13 mouse cellular contexts compared by ENCODE assay signal in the genomic region with DNA sequence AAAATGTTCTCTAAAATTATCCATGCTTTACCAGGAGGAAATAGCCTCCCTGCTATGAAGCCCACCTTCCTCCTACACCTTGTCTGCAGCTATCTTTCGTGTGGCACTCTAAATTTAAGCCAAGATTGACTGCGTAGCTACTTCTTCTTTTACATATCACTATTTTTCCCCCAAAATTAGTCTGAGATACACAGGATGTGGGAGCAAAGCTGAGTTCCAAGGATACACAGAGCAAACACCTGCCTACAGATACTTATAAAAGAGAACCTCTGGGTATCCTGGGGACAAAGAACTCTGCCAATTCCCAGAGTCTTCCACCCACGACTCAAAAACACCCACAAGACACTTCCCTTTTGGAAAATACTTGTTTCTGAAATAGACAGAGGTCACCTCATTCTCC.
"Had no signal": no experiment of that assay in that cellular context is flagged by ENCODE, and none has a peak within 500 bp of the region (broad histone marks: within the 10 kb centered on the region; RNA-seq: fewer than 3 reads in every experiment).

No protein-coding gene starts in this region.

- DNase-seq: gastrocnemius, adult 2 months; gastrocnemius, postnatal 10 days; gastrocnemius, postnatal 25 days; heart, adult 2 months; heart, postnatal 14 days; heart, postnatal 36 days; kidney, adult 11 months; kidney, adult 2 months; kidney, adult 9 months; kidney, postnatal 14 days; kidney, postnatal 36 days; layer of hippocampus, adult 9-11 months; layer of hippocampus, postnatal 36 days had no signal
